Mouse (Mus musculus): ENCODE data around the gene Bcl9. TPM values are rescaled to one million over a fixed set of nuclear protein-coding genes. Genes with fewer than 3 reads are reported as not detected.
A peak's percentile ranks its signal among the peaks of the same experiment; 100 is the strongest.

Bcl9 gene
- total and polyA plus RNA-seq, 3 experiments: 2.1 to 20.8 TPM; not detected in 1

GRCm38 (mm10) chr3:97159509-97159850 is 138.2 kb downstream of the Bcl9 start:
- peaks cover 18% of the 10 kb centered on the region for H3K79me2 ChIP-seq (ENCODE audit: control insufficient read depth, insufficient read depth, low read length, poor library complexity)
- H3K9ac ChIP-seq (ENCODE audit: control insufficient read depth, low read depth, low read length, poor library complexity, severe bottlenecking): peak overlapping the region; percentile 80
- no peaks in the 10 kb centered on the region for H3K9me3 ChIP-seq (replicated peaks; ENCODE audit: insufficient read depth, low read length)
- no peak overlapping the region; the same call in 1 of the 2 replicates for H3K27ac ChIP-seq (ENCODE audit: control insufficient read depth, low read depth, low read length)
- peaks cover 0 to 29% of the 10 kb centered on the region in 2 experiments; a peak in 2 of 4 replicates for H3K36me3 ChIP-seq (ENCODE audit: control insufficient read depth in 1 of 2, insufficient read depth in 2 of 2, low read length in 2 of 2)
- peak overlapping the region; percentile 83 for H3K4me3 ChIP-seq (ENCODE audit: control insufficient read depth in 1 of 2, insufficient read depth in 1 of 2, low read depth in 2 of 2, low read length in 2 of 2)
- H3K27me3 ChIP-seq (ENCODE audit: control insufficient read depth in 1 of 2, insufficient read depth in 2 of 2, low read length in 2 of 2): no peaks in the 10 kb centered on the region
- peaks cover 7 to 28% of the 10 kb centered on the region in 2 experiments for H3K4me1 ChIP-seq (ENCODE audit: control insufficient read depth in 1 of 2, insufficient read depth in 2 of 2, low read length in 2 of 2)
- 0 out of 2 replicates have a peak, but pooled peaks have one; percentile 66 for TF ChIP-seq CHD1 (IDR thresholded peaks at IDR 0.05; ENCODE audit: low read depth, low read length)
- TF ChIP-seq MAX (IDR thresholded peaks at IDR 0.05; ENCODE audit: low read length): no peak
- 0 out of 2 replicates have a peak, but pooled peaks have one; percentile 16 for TF ChIP-seq ELF1 (IDR thresholded peaks at IDR 0.05; ENCODE audit: low read depth, low read length)
- no peak for DNase-seq (ENCODE audit: low read depth, low spot score)

- peak; percentile 99 for DNase-seq (ENCODE audit: low read depth, low spot score)
- H3K9ac ChIP-seq (ENCODE audit: control insufficient read depth, low read depth, low read length, poor library complexity, severe bottlenecking): peak within 1 kb of the TSS; percentile 80
- H3K27me3 ChIP-seq (ENCODE audit: control insufficient read depth in 1 of 2, insufficient read depth in 2 of 2, low read length in 2 of 2): no peaks in the 10 kb centered on the region
- peaks cover 18% of the 10 kb centered on the region for H3K79me2 ChIP-seq (ENCODE audit: control insufficient read depth, insufficient read depth, low read length, poor library complexity)
- peak within 1 kb of the TSS; percentile 83 for H3K4me3 ChIP-seq (ENCODE audit: control insufficient read depth in 1 of 2, insufficient read depth in 1 of 2, low read depth in 2 of 2, low read length in 2 of 2)
- H3K27ac ChIP-seq (ENCODE audit: control insufficient read depth, low read depth, low read length): peak within 1 kb of the TSS; percentile 67
- no peak for TF ChIP-seq ZNF384 (IDR thresholded peaks at IDR 0.05; ENCODE audit: low read depth, low read length)
- no peak for TF ChIP-seq MYB (IDR thresholded peaks at IDR 0.05; ENCODE audit: low read depth, low read length)
- TF ChIP-seq POLR2A (IDR thresholded peaks at IDR 0.05; ENCODE audit: control insufficient read depth in 1 of 2, insufficient read depth in 1 of 2, low read depth in 1 of 2, low read length in 2 of 2, poor library complexity in 1 of 2): peak; percentile 69 to 94; a peak in 3 of 4 replicates
- TF ChIP-seq MXI1 (IDR thresholded peaks at IDR 0.05; ENCODE audit: low read depth, low read length): peak; percentile 66
- TF ChIP-seq ZMIZ1 (IDR thresholded peaks at IDR 0.05; ENCODE audit: low read depth, low read length): 0 out of 2 replicates have a peak, but pooled peaks have one; percentile 36
- no peak for TF ChIP-seq TAL1 (IDR thresholded peaks at IDR 0.05; ENCODE audit: low read length)
- peak; percentile 84 for TF ChIP-seq POLR2AphosphoS2 (IDR thresholded peaks at IDR 0.05; ENCODE audit: low read length)
- TF ChIP-seq CHD1 (IDR thresholded peaks at IDR 0.05; ENCODE audit: low read depth, low read length): peak; percentile 37; the same call in 1 of the 2 replicates
- TF ChIP-seq ELF1 (IDR thresholded peaks at IDR 0.05; ENCODE audit: low read depth, low read length): peak; percentile 42
- no peak for TF ChIP-seq UBTF (IDR thresholded peaks at IDR 0.05; ENCODE audit: borderline replicate concordance, insufficient read depth, low read depth, low read length)
- peak; percentile 85 for TF ChIP-seq KAT2A (conservative IDR thresholded peaks at IDR 0.05; ENCODE audit: low read depth, low read length)
- peak; percentile 41; the same call in 1 of the 2 replicates for TF ChIP-seq GATA1 (IDR thresholded peaks at IDR 0.05; ENCODE audit: low read depth, low read length)
- TF ChIP-seq NRF1 (IDR thresholded peaks at IDR 0.05; ENCODE audit: insufficient read depth, low read depth, low read length, poor library complexity, severe bottlenecking): peak; percentile 66
- no peak for TF ChIP-seq USF2 (IDR thresholded peaks at IDR 0.05; ENCODE audit: borderline replicate concordance in 1 of 2, insufficient read depth in 1 of 2, low read depth in 1 of 2, low read length in 2 of 2)
- peak; percentile 93 for TF ChIP-seq HCFC1 (IDR thresholded peaks at IDR 0.05; ENCODE audit: low read depth, low read length)
- no peak for TF ChIP-seq BHLHE40 (IDR thresholded peaks at IDR 0.05; ENCODE audit: borderline replicate concordance, low read depth, low read length)
- TF ChIP-seq TCF12 (IDR thresholded peaks at IDR 0.05; ENCODE audit: low read depth, low read length): no peak
- TF ChIP-seq USF1 (IDR thresholded peaks at IDR 0.05; ENCODE audit: low read depth, low read length): no peak
- no peak for TF ChIP-seq JUND (IDR thresholded peaks at IDR 0.05; ENCODE audit: low read depth, low read length)
- no peak for TF ChIP-seq E2F4 (IDR thresholded peaks at IDR 0.05; ENCODE audit: borderline replicate concordance, low read depth, low read length)
- 0 out of 2 replicates have a peak, but pooled peaks have one; percentile 71 for TF ChIP-seq MYC (IDR thresholded peaks at IDR 0.05; ENCODE audit: low read depth, low read length)
- TF ChIP-seq SIN3A (IDR thresholded peaks at IDR 0.05; ENCODE audit: low read length): peak; percentile 90
- peak; percentile 66; the same call in 1 of the 2 replicates for TF ChIP-seq MAX (IDR thresholded peaks at IDR 0.05; ENCODE audit: low read length)
- TF ChIP-seq TBP (IDR thresholded peaks at IDR 0.05; ENCODE audit: low read depth, low read length): peak; percentile 94
- TF ChIP-seq SMC3 (IDR thresholded peaks at IDR 0.05; ENCODE audit: low read depth, low read length): 0 out of 2 replicates have a peak, but pooled peaks have one; percentile 15
- peak; percentile 88 for TF ChIP-seq NELFE (IDR thresholded peaks at IDR 0.05; ENCODE audit: low read depth, low read length)
- no peak for TF ChIP-seq ZC3H11A (IDR thresholded peaks at IDR 0.05; ENCODE audit: low read depth, low read length)
- 0 out of 6 replicates have a peak, but pooled peaks of 1 of the 3 experiments have one; percentile 7 for TF ChIP-seq CTCF (IDR thresholded peaks at IDR 0.05 in 2 of 3, conservative IDR thresholded peaks at IDR 0.05 in 1 of 3; ENCODE audit: control insufficient read depth in 1 of 3, insufficient read depth in 1 of 3, low read depth in 2 of 3, low read length in 3 of 3, poor library complexity in 1 of 3, severe bottlenecking in 1 of 3)
- peaks cover 4 to 21% of the 10 kb centered on the region in 2 experiments for H3K4me1 ChIP-seq (ENCODE audit: control insufficient read depth in 1 of 2, insufficient read depth in 2 of 2, low read length in 2 of 2)
- H3K36me3 ChIP-seq (ENCODE audit: control insufficient read depth in 1 of 2, insufficient read depth in 2 of 2, low read length in 2 of 2): peaks cover 0 to 22% of the 10 kb centered on the region in 2 experiments; a peak in 2 of 4 replicates
- H3K9me3 ChIP-seq (replicated peaks; ENCODE audit: insufficient read depth, low read length): no peaks in the 10 kb centered on the region
These were observed 138.9 kb downstream of the Bcl9 start, which contains the start of gene Acp6 for GRCm38 (mm10) chr3:97158611-97159508. Gene Acp6, plus strand, starts transcription at chr3:97158777.
